Mouse (Mus musculus) lung, postnatal 36 days (tissue): ENCODE measurements at regions not wholly inside any gene's neighbourhood (a gene's known extent, or its start where the extent isn't known, plus 50 kb on each side); places are given as distances from the start of the nearest gene placed in this dataset.

Experiments used
- DNase-seq: peaks from one replicate; pipeline ENCODE4 v3.0.0; 2022; ENCODE audit warnings: mixed read lengths

- no peak for DNase-seq
Observed at GRCm38 (mm10) chr8:91996305-91997022, 194.6 kb upstream of the Irx3 start.

GRCm38 (mm10) chr8:91995407-91996144 lies 193.7 kb upstream of the Irx3 start:
- no peak for DNase-seq

- no peak for DNase-seq
Observed at GRCm38 (mm10) chr8:91991542-91992452, 189.9 kb upstream of the Irx3 start.

- DNase-seq, result no peak
Observed at GRCm38 (mm10) chr8:91990952-91991351, 189.1 kb upstream of the Irx3 start.

GRCm38 (mm10) chr8:91990048-91990447 lies 188.2 kb upstream of the Irx3 start:
- DNase-seq, result no peak

GRCm38 (mm10) chr8:91988866-91989633 lies 187.2 kb upstream of the Irx3 start:
- DNase-seq, result no peak

- DNase-seq, result peak; percentile 77
Observed at GRCm38 (mm10) chr8:91987854-91988253, 186.0 kb upstream of the Irx3 start.

- DNase-seq, result no peak
Observed at GRCm38 (mm10) chr8:91983171-91983570, 181.3 kb upstream of the Irx3 start.

- DNase-seq, result peak; percentile 41
Observed at GRCm38 (mm10) chr8:91976900-91977585, 175.2 kb upstream of the Irx3 start.

GRCm38 (mm10) chr8:91975460-91975859 lies 173.6 kb upstream of the Irx3 start:
- DNase-seq, result no peak

- DNase-seq, result no peak
Observed at GRCm38 (mm10) chr8:91974636-91975035, 172.8 kb upstream of the Irx3 start.

GRCm38 (mm10) chr8:91973951-91974439 lies 172.1 kb upstream of the Irx3 start:
- DNase-seq, result no peak

GRCm38 (mm10) chr8:91967407-91967806 lies 165.5 kb upstream of the Irx3 start:
- no peak for DNase-seq

- peak; percentile 73 for DNase-seq
Observed at GRCm38 (mm10) chr8:91966891-91967370, 165.1 kb upstream of the Irx3 start.

- DNase-seq, result no peak
Observed at GRCm38 (mm10) chr8:91961696-91962095, 159.8 kb upstream of the Irx3 start.

GRCm38 (mm10) chr8:91955170-91955569 lies 153.3 kb upstream of the Irx3 start:
- no peak for DNase-seq

GRCm38 (mm10) chr8:91952981-91953380 lies 151.1 kb upstream of the Irx3 start:
- DNase-seq, result no peak

- no peak for DNase-seq
Observed at GRCm38 (mm10) chr8:91949110-91949509, 147.2 kb upstream of the Irx3 start.

- DNase-seq, result no peak
Observed at GRCm38 (mm10) chr8:91948173-91948940, 146.5 kb upstream of the Irx3 start.

- no peak for DNase-seq
Observed at GRCm38 (mm10) chr8:91941005-91941404, 139.1 kb upstream of the Irx3 start.

GRCm38 (mm10) chr8:91937227-91937626 lies 135.4 kb upstream of the Irx3 start:
- peak; percentile 12 for DNase-seq
